Mouse (Mus musculus): ENCODE data around the gene Mas1.

GRCm38 (mm10) chr17:12853821-12854220, 14.1 kb downstream of the Mas1 start:
- TF ChIP-seq POLR2A (IDR thresholded peaks at IDR 0.05; ENCODE audit: low read depth, low read length) = no peak
- TF ChIP-seq CTCF (IDR thresholded peaks at IDR 0.05; ENCODE audit: extremely low read depth, insufficient read length, insufficient replicate concordance, low read depth, low read length) = no peak
